Mouse (Mus musculus) stomach, embryonic 14.5 days (tissue): Measurements from ENCODE around the gene Ang. TPM values are rescaled to one million over a fixed set of nuclear protein-coding genes. Genes with fewer than 3 reads are reported as not detected.

Experiments used
- ATAC-seq: fragments of 200-750 bp; cut with Nextera tagmentation; 2 replicates; pipeline ENCODE4 v1.8.0; 2017; ENCODE audit warnings: low read depth, moderate TSS enrichment; ENCODE audit not compliant: insufficient number of reproducible peaks, insufficient read depth, low FRiP score
- H3K27ac ChIP-seq: fragments of 300-500 bp; sonication (generic); 2 replicates; pipeline ENCODE4 v1.5.1; 2014; ENCODE audit warnings: mild to moderate bottlenecking, low read length, moderate library complexity, mixed read lengths
- H3K27me3 ChIP-seq: fragments of 300-500 bp; sonication (generic); 2 replicates; pipeline ENCODE4 v1.6.1; 2014; ENCODE audit warnings: low read length, control low read depth, mixed read lengths; ENCODE audit not compliant: control insufficient read depth, insufficient read depth
- H3K36me3 ChIP-seq: fragments of 300-500 bp; sonication (generic); 2 replicates; pipeline ENCODE4 v1.6.1; 2014; ENCODE audit warnings: mild to moderate bottlenecking, control low read depth, low read length, moderate library complexity, mixed read lengths; ENCODE audit not compliant: control insufficient read depth, insufficient read depth
- H3K4me1 ChIP-seq: fragments of 300-500 bp; sonication (generic); 2 replicates; pipeline ENCODE4 v1.6.1; 2014; ENCODE audit warnings: low read length, control low read depth, mixed read lengths; ENCODE audit not compliant: control insufficient read depth, insufficient read depth
- H3K4me2 ChIP-seq: fragments of 300-500 bp; sonication (generic); replicated peaks from 2 replicates; pipeline ENCODE4 v1.6.1; 2014; ENCODE audit warnings: low read depth, low read length, control low read depth
- H3K4me3 ChIP-seq: fragments of 300-500 bp; sonication (generic); 2 replicates; pipeline ENCODE4 v1.5.1; 2014; ENCODE audit warnings: low read depth, low read length, control low read depth
- H3K9ac ChIP-seq: fragments of 300-500 bp; sonication (generic); replicated peaks from 2 replicates; pipeline ENCODE4 v1.6.1; 2014; ENCODE audit warnings: low read depth, mild to moderate bottlenecking, control low read depth, low read length, moderate library complexity, mixed read lengths
- H3K9me3 ChIP-seq: fragments of 300-500 bp; sonication (generic); 2 replicates; pipeline ENCODE4 v1.6.1; 2016; ENCODE audit warnings: low read depth, low read length, control low read depth; ENCODE audit not compliant: control insufficient read depth
- WGBS: fragments of 180-500 bp; shearing (Covaris S2); extraction: QIAGEN DNeasy Blood & Tissue Kit; methylation state at CpG from one replicate; pipeline ENCODE4 v1.1.7; 2014; 5-methylcytosine and 5-hydroxymethylcytosine counted together
- polyA plus RNA-seq: library from polyadenylated mRNA; unstranded; fragments of >200 nt; fragmentation: Nextera tagmentation; extraction: Ambion mirVana; gene quantifications from 2 replicates; pipeline ENCODE4 v1.2.1, GENCODE M21; 2014

The Ang gene
- polyA plus RNA-seq, 1 experiment from 2014 or later, result 11.6 TPM

GRCm38 (mm10) chr14:51083805-51084204 lies 7.1 kb upstream of the Ang start:
- Histone ChIP-seq H3K27ac (no peak overlapping the region), H3K27me3 (no peaks in the 10 kb centered on the region), H3K9ac (no peak overlapping the region), H3K36me3 (no peaks in the 10 kb centered on the region), H3K4me1 (no peaks in the 10 kb centered on the region), H3K4me3 (peak overlapping the region; percentile 47), H3K9me3 (no peaks in the 10 kb centered on the region), H3K4me2 (peak overlapping the region; percentile 76)
- WGBS, result 12% methylated on average over 7 of the region's 7 CpGs
- ATAC-seq, result no peak

- H3K9ac ChIP-seq, result no peak overlapping the region
- WGBS, result 82% methylated on average over 2 of the region's 2 CpGs
- no peaks in the 10 kb centered on the region for H3K9me3 ChIP-seq
- H3K27me3 ChIP-seq, result no peaks in the 10 kb centered on the region
- H3K4me2 ChIP-seq, result no peak overlapping the region
- H3K4me3 ChIP-seq, result no peak overlapping the region
- H3K4me1 ChIP-seq, result no peaks in the 10 kb centered on the region
- no peaks in the 10 kb centered on the region for H3K36me3 ChIP-seq
- no peak for ATAC-seq
- no peak overlapping the region for H3K27ac ChIP-seq
Observed at GRCm38 (mm10) chr14:51085086-51085485, 5.9 kb upstream of the Ang start.

GRCm38 (mm10) chr14:51085911-51086310 lies 5.0 kb upstream of the Ang start:
- Histone ChIP-seq H3K27ac (no peak overlapping the region), H3K4me1 (no peaks in the 10 kb centered on the region), H3K36me3 (no peaks in the 10 kb centered on the region), H3K9me3 (no peaks in the 10 kb centered on the region), H3K4me2 (no peak overlapping the region), H3K4me3 (no peak overlapping the region), H3K27me3 (no peaks in the 10 kb centered on the region), H3K9ac (no peak overlapping the region)
- WGBS, result 81% methylated on average over 4 of the region's 4 CpGs
- no peak for ATAC-seq

- no peak for ATAC-seq
- peak overlapping the region; percentile 63 for H3K4me2 ChIP-seq
- H3K9ac ChIP-seq, result no peak overlapping the region
- 10% methylated on average over 9 of the region's 9 CpGs for WGBS
- H3K36me3 ChIP-seq, result no peaks in the 10 kb centered on the region
- H3K4me1 ChIP-seq, result 0 out of 2 replicates have a peak, but pooled peaks cover 5% of the 10 kb centered on the region
- peak overlapping the region; percentile 52 for H3K4me3 ChIP-seq
- H3K27me3 ChIP-seq, result no peaks in the 10 kb centered on the region
- no peak overlapping the region for H3K27ac ChIP-seq
- no peaks in the 10 kb centered on the region for H3K9me3 ChIP-seq
Observed at GRCm38 (mm10) chr14:51087762-51088161, 3.2 kb upstream of the Ang start.

GRCm38 (mm10) chr14:51088166-51088969 lies 2.6 kb upstream of the Ang start:
- H3K9me3 ChIP-seq, result no peaks in the 10 kb centered on the region
- no peaks in the 10 kb centered on the region for H3K36me3 ChIP-seq
- peak overlapping the region; percentile 52 for H3K4me3 ChIP-seq
- H3K27ac ChIP-seq, result peak overlapping the region; percentile 62
- H3K27me3 ChIP-seq, result no peaks in the 10 kb centered on the region
- H3K4me2 ChIP-seq, result peak overlapping the region; percentile 63
- peak overlapping the region; percentile 48 for H3K9ac ChIP-seq
- peak; percentile 20; the same call in 1 of the 2 replicates for ATAC-seq
- 1% methylated on average over 23 of the region's 23 CpGs for WGBS
- 0 out of 2 replicates have a peak, but pooled peaks cover 5% of the 10 kb centered on the region for H3K4me1 ChIP-seq

GRCm38 (mm10) chr14:51088970-51089673 lies 1.8 kb upstream of the Ang start:
- WGBS, result under 1% methylated on average over 34 of the region's 34 CpGs
- no peaks in the 10 kb centered on the region for H3K27me3 ChIP-seq
- H3K27ac ChIP-seq, result peak overlapping the region; percentile 62
- peak overlapping the region; percentile 63 for H3K4me2 ChIP-seq
- peak overlapping the region; percentile 52 for H3K4me3 ChIP-seq
- no peaks in the 10 kb centered on the region for H3K36me3 ChIP-seq
- peak; percentile 91 for ATAC-seq
- no peaks in the 10 kb centered on the region for H3K9me3 ChIP-seq
- 0 out of 2 replicates have a peak, but pooled peaks cover 5% of the 10 kb centered on the region for H3K4me1 ChIP-seq
- H3K9ac ChIP-seq, result peak overlapping the region; percentile 48

- Histone ChIP-seq H3K9me3 (no peaks in the 10 kb centered on the region), H3K4me2 (peak overlapping the region; percentile 63), H3K36me3 (no peaks in the 10 kb centered on the region), H3K4me3 (peak overlapping the region; percentile 52), H3K27ac (peak overlapping the region; percentile 87), H3K27me3 (no peaks in the 10 kb centered on the region), H3K9ac (peak overlapping the region; percentile 45; the same call in 1 of the 2 replicates), H3K4me1 (0 out of 2 replicates have a peak, but pooled peaks cover 5% of the 10 kb centered on the region)
- ATAC-seq, result no peak
- under 1% methylated on average over 15 of the region's 15 CpGs for WGBS
Observed at GRCm38 (mm10) chr14:51089674-51090076, 1.3 kb upstream of the Ang start.

GRCm38 (mm10) chr14:51090077-51090781 lies 721 bp upstream of the Ang start:
- WGBS, result under 1% methylated on average over 27 of the region's 27 CpGs
- Histone ChIP-seq H3K4me1 (0 out of 2 replicates have a peak, but pooled peaks cover 5% of the 10 kb centered on the region), H3K36me3 (no peaks in the 10 kb centered on the region), H3K27ac (peak overlapping the region; percentile 87), H3K27me3 (no peaks in the 10 kb centered on the region), H3K9ac (peak overlapping the region; percentile 60), H3K4me3 (peak overlapping the region; percentile 52), H3K4me2 (peak overlapping the region; percentile 63), H3K9me3 (no peaks in the 10 kb centered on the region)
- ATAC-seq, result peak; percentile 50
